8 mouse cellular contexts compared by ENCODE assay signal in the genomic region with DNA sequence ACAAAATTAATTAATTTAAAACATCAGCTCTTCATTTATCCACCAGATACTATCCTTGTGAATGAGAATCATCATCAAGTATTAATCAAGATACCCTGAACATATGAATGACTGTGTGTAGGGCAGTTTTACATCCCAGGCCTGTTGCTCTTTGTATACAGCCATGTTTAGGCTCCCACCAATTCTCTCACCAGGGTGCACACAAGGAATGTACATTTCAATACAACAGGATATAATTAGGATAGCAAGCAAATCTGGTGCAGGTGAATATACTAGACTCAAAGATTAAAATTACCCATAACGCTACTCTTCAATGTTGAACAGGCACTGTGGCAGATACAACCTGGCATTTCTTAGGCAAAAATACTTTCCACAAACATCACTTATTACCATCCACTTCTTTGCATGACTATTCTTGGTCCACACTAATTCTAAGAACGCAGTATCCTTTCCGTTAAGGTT. TPM values are rescaled to one million over a fixed set of nuclear protein-coding genes. Genes with fewer than 3 reads are reported as not detected.
DNase-seq lines count a peak whose midpoint lies in the region; ATAC-seq and TF ChIP-seq lines count a peak whose summit lies in the region.

No protein-coding gene starts in this region.

- no peak for DNase-seq in liver, adult 2 months (ENCODE audit: extremely low read depth, low read depth, low spot score)
- no peak for DNase-seq in liver
- no peak for DNase-seq in embryonic facial prominence, embryonic 10.5 days (ENCODE audit: low spot score)
- DNase-seq in intestine, embryonic 14.5 days (ENCODE audit: low spot score): no peak
- no peak for DNase-seq in thymus, postnatal 36 days
- DNase-seq in cerebellum, postnatal 36 days: no peak
- DNase-seq in spleen, postnatal 14 days (ENCODE audit: low spot score in 2 of 2): no peak

- peak overlapping the region; percentile 35; the same call in 1 of the 2 replicates for H3K9ac ChIP-seq in liver, adult 2 months (ENCODE audit: low read depth, low read length)
- H3K9ac ChIP-seq in intestine, embryonic 14.5 days (ENCODE audit: low read length): peak overlapping the region; percentile 98
- peak overlapping the region; percentile 26; the same call in 1 of the 2 replicates for H3K9ac ChIP-seq in neural tube, embryonic 12.5 days

- TF ChIP-seq POLR2A in liver, adult 2 months (IDR thresholded peaks at IDR 0.05; ENCODE audit: extremely low read depth, insufficient read depth, low read length): no peak

- peaks cover 12% of the 10 kb centered on the region; the same call in 1 of the 2 replicates for H3K4me1 ChIP-seq in liver, adult 2 months (ENCODE audit: control insufficient read depth, insufficient read depth, low read length)
- peaks cover 26% of the 10 kb centered on the region for H3K4me1 ChIP-seq in embryonic facial prominence, embryonic 10.5 days
- peaks cover 9% of the 10 kb centered on the region; the same call in 1 of the 2 replicates for H3K4me1 ChIP-seq in intestine, embryonic 14.5 days (replicated peaks; ENCODE audit: control insufficient read depth, insufficient read depth, low read length)
- peaks cover 4% of the 10 kb centered on the region for H3K4me1 ChIP-seq in neural tube, embryonic 12.5 days

- peaks cover 2% of the 10 kb centered on the region; the same call in 1 of the 2 replicates for H3K36me3 ChIP-seq in liver, adult 2 months (ENCODE audit: control insufficient read depth, insufficient read depth, low read length)
- peaks cover 13% of the 10 kb centered on the region for H3K36me3 ChIP-seq in embryonic facial prominence, embryonic 10.5 days (replicated peaks)
- 0 out of 2 replicates have a peak, but pooled peaks cover 1% of the 10 kb centered on the region for H3K36me3 ChIP-seq in intestine, embryonic 14.5 days (ENCODE audit: control insufficient read depth, insufficient read depth, low read length)
- H3K36me3 ChIP-seq in neural tube, embryonic 12.5 days: no peaks in the 10 kb centered on the region

- no peak for ATAC-seq in intestine, embryonic 14.5 days (replicated peaks; ENCODE audit: low FRiP score, low TSS enrichment, low read depth)
- ATAC-seq in neural tube, embryonic 12.5 days (ENCODE audit: low FRiP score, low read depth): no peak

- 3% methylated on average over 3 of the region's 3 CpGs for WGBS in liver, adult 2 months
- 13% methylated on average over 3 of the region's 3 CpGs for WGBS in embryonic facial prominence, embryonic 10.5 days
- WGBS in intestine, embryonic 14.5 days: 15% methylated on average over 3 of the region's 3 CpGs
- WGBS in neural tube, embryonic 12.5 days: 5% methylated on average over 3 of the region's 3 CpGs

- H3K4me2 ChIP-seq in intestine, embryonic 14.5 days (ENCODE audit: low read length): peak overlapping the region; percentile 84
- peak overlapping the region; percentile 78 for H3K4me2 ChIP-seq in neural tube, embryonic 12.5 days (replicated peaks)

- peak overlapping the region; percentile 62 for H3K4me3 ChIP-seq in liver, adult 2 months (ENCODE audit: insufficient read depth, low read depth, low read length)
- peak overlapping the region; percentile 95 for H3K4me3 ChIP-seq in embryonic facial prominence, embryonic 10.5 days
- peak overlapping the region; percentile 82 for H3K4me3 ChIP-seq in intestine, embryonic 14.5 days (ENCODE audit: low read depth, low read length)
- peak overlapping the region; percentile 96 for H3K4me3 ChIP-seq in neural tube, embryonic 12.5 days

- no peaks in the 10 kb centered on the region for H3K27me3 ChIP-seq in liver, adult 2 months (ENCODE audit: control insufficient read depth, insufficient read depth, low read length)
- no peaks in the 10 kb centered on the region for H3K27me3 ChIP-seq in embryonic facial prominence, embryonic 10.5 days (replicated peaks; ENCODE audit: low read depth, poor library complexity, severe bottlenecking)
- no peaks in the 10 kb centered on the region for H3K27me3 ChIP-seq in intestine, embryonic 14.5 days (replicated peaks; ENCODE audit: control insufficient read depth, insufficient read depth, low read length)
- no peaks in the 10 kb centered on the region for H3K27me3 ChIP-seq in neural tube, embryonic 12.5 days (replicated peaks)

- TF ChIP-seq CTCF in liver, adult 2 months (IDR thresholded peaks at IDR 0.05; ENCODE audit: low read depth, low read length): no peak

- H3K79me2 ChIP-seq in liver, adult 2 months (ENCODE audit: control insufficient read depth, insufficient read depth, low read length): peaks cover 14% of the 10 kb centered on the region; the same call in 1 of the 2 replicates

- H3K9me3 ChIP-seq in embryonic facial prominence, embryonic 10.5 days: no peaks in the 10 kb centered on the region
- no peaks in the 10 kb centered on the region for H3K9me3 ChIP-seq in intestine, embryonic 14.5 days (ENCODE audit: control insufficient read depth, low read length)
- H3K9me3 ChIP-seq in neural tube, embryonic 12.5 days: no peaks in the 10 kb centered on the region

- H3K27ac ChIP-seq in liver, adult 2 months (replicated peaks; ENCODE audit: insufficient read depth, low read depth, low read length): no peak overlapping the region
- peak overlapping the region; percentile 99 for H3K27ac ChIP-seq in embryonic facial prominence, embryonic 10.5 days (replicated peaks)
- H3K27ac ChIP-seq in intestine, embryonic 14.5 days (ENCODE audit: low read depth): peak overlapping the region; percentile 97
- no peak overlapping the region for H3K27ac ChIP-seq in neural tube, embryonic 12.5 days

RNA-seq across cellular contexts. Expression of a gene that starts 2.2 kb away (rescaled TPM):
- total RNA-seq in liver, adult 2 months (2014; rRNA removed): 1.5 and 1.9 TPM in 2 replicates
- polyA plus RNA-seq in liver, adult 2 months (2012; rRNA removed): 2.8 and 3.6 TPM in 2 replicates
- polyA plus RNA-seq in embryonic facial prominence, embryonic 10.5 days (2016; fragmentation: Nextera tagmentation; extraction: Ambion mirVana): 14.7 and 15.9 TPM in 2 replicates
- polyA plus RNA-seq in intestine, embryonic 14.5 days (2014; fragmentation: Nextera tagmentation; extraction: Ambion mirVana): 12.0 and 13.5 TPM in 2 replicates
- polyA plus RNA-seq in neural tube, embryonic 12.5 days (2016; fragmentation: Nextera tagmentation; extraction: Ambion mirVana): 10.7 and 10.8 TPM in 2 replicates

RNA-seq across cellular contexts. Expression of a gene that starts 2.3 kb away (rescaled TPM):
- 48.0 and 51.4 TPM in 2 replicates for total RNA-seq in liver, adult 2 months (2014; rRNA removed)
- 45.7 and 46.8 TPM in 2 replicates for polyA plus RNA-seq in liver, adult 2 months (2012; rRNA removed)
- polyA plus RNA-seq in embryonic facial prominence, embryonic 10.5 days (2016; fragmentation: Nextera tagmentation; extraction: Ambion mirVana): 137 and 144 TPM in 2 replicates
- polyA plus RNA-seq in intestine, embryonic 14.5 days (2014; fragmentation: Nextera tagmentation; extraction: Ambion mirVana): 139 and 158 TPM in 2 replicates
- polyA plus RNA-seq in neural tube, embryonic 12.5 days (2016; fragmentation: Nextera tagmentation; extraction: Ambion mirVana): 194 and 201 TPM in 2 replicates

Comparison
In these comparisons a context has a peak if more than half of its experiments do, and no peak if none do; other contexts are left out.
1. H3K27ac ChIP-seq: peak in embryonic facial prominence, embryonic 10.5 days (single experiment) and intestine, embryonic 14.5 days (single experiment); none in liver, adult 2 months (single experiment) and neural tube, embryonic 12.5 days (single experiment).
2. H3K9ac ChIP-seq: peak in every context shown above with its lines; median percentile 98 in intestine, embryonic 14.5 days; 35 in liver, adult 2 months; 26 in neural tube, embryonic 12.5 days.
3. Peak in every context shown above with its lines, with median percentiles within 50 percentile points of each other: H3K4me3 ChIP-seq.